Mouse (Mus musculus) right cerebral cortex, postnatal 4 days (tissue): ENCODE measurements around the gene Kdm5a.
A peak's percentile ranks its signal among the peaks of the same experiment; 100 is the strongest.

Source experiments
- DNase-seq: peaks from one replicate; pipeline ENCODE4 v3.0.0-alpha.2; 2022

The Kdm5a gene

GRCm38 (mm10) chr6:120363688-120364522, at the start of gene Kdm5a, which contains the start of gene Ccdc77:
Kdm5a (plus strand) TSS chr6:120364124.
Ccdc77 (minus strand) TSS chr6:120364374.
- peak; percentile 88 for DNase-seq

DNA sequence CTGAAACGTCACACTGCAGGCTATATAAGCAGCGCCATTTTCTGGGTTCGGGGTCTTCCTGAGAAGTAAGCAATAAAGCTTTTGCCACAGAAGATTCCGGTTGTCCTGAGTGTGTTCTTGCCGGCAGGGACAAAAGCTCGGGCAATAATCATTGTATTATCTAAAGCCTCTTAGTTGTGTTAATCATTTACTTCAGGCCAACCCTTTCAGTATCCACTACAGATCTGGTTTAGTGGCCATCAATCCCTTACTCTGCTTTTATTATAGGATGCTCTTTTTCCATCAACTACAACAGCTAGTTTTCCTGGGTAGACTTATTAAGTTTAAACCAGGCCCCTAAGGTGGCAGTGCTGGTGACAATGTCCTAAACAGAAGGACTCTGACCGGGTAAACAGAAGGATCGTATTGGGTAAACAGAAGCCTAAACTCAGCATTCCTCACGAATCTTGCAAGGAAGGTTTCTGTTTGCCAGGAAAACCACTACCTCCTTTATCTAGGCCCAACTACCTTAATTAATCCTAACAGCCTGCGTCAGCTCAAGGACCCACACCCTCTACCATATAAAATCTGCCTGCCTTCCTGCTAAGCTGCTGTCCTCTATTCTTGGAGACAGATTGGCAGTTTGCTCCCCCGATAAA, 45.5 kb upstream of the Kdm5a start:
- DNase-seq: no peak

DNA sequence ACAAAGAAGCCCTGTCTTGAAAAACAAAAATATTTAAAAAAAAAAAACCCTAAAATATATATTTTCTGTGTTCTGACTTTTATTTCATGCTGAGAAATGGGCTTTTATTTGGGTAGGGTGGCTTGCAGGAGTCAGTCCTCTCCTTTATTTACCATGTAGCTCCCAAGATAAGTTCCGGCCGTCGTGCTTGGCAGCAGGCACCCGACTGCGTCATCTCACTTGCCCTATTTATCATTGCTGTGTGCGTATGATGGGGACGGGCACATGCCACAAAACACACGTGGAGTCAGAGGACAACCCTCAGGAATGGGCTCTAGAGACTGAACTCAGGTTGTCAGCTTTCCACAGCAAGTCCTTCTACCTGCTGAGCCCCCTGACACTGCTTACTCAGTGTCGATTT, 44.8 kb upstream of the Kdm5a start:
- no peak for DNase-seq

GRCm38 (mm10) chr6:120320369-120320768, 43.6 kb upstream of the Kdm5a start:
- no peak for DNase-seq

DNA sequence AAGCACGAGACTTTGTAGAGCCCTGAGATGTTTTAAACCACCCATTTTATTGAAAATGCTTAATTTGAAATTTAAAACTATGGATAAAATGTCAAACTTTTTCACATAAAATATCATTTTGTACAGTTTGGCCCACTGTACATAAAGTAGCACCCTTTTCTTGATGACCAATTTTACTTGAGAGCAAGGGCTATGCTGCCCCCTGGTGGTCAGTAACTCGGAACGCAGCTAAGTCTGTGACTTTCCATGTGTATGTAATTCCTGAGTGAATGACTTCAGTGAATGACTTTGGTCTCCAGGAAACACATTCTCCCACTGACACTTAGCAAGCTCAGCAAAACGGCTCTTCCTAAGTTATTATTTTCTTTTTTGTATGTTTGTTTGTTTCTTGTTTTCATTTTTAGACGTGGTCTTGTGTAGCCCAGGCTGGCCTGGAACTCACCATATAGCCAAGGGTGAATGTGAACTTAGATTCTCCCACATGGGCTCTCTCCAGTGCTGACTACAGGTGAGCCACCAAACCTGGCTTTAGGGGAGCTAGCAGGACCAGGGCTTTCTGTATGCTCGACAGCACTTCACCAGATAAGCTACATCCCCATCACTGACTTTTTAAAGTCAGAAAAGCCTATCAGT, 39.5 kb upstream of the Kdm5a start:
- DNase-seq: peak; percentile 75

GRCm38 (mm10) chr6:120332351-120332750, 31.6 kb upstream of the Kdm5a start:
- DNase-seq: no peak

DNA sequence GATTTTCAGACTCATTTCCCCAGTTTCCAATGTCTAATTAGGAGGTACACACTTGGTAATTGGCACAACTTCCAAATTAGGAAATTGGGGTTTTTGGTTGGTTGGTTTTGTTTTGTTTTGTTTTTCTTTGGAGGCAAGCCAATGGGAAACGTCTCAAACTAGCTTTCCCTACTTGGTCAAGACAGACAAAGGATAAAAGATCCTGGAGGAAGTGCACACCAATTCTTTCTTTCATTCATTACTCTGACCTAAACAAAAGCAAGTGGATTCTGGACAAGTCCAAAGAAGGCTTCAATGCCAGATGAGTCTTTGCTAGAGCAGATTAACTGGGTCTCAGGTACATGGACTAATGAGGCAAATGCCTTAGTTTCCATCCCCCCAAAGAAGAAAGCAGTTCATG, 19.9 kb upstream of the Kdm5a start:
- DNase-seq: no peak

DNA sequence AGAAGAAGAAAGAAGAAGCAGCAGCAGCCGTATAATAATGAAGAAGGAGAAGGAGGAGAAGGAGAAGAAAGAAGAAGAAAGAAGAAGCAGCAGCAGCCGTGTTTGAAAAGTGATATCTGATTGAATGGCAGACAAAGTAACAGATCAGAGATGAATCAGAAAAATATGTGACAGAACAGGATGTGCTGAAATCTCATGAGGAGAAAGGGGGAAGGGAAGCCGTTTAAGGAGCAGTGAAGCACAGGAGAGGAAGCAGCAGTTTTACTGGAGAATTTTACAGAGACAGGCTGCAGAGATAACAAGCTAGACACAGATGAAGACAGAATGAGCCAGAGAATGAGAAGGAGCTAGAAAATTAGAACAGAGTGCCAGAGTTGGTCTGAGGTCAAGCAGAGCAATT, 14.9 kb upstream of the Kdm5a start:
- DNase-seq: no peak

GRCm38 (mm10) chr6:120356478-120356877, 7.4 kb upstream of the Kdm5a start:
- DNase-seq: no peak

GRCm38 (mm10) chr6:120356951-120357945, 6.7 kb upstream of the Kdm5a start:
- peak; percentile 68 for DNase-seq

GRCm38 (mm10) chr6:120362124-120362523, 1.8 kb upstream of the Kdm5a start:
- DNase-seq: no peak

GRCm38 (mm10) chr6:120362774-120363687, 893 bp upstream of the Kdm5a start:
- no peak for DNase-seq

DNA sequence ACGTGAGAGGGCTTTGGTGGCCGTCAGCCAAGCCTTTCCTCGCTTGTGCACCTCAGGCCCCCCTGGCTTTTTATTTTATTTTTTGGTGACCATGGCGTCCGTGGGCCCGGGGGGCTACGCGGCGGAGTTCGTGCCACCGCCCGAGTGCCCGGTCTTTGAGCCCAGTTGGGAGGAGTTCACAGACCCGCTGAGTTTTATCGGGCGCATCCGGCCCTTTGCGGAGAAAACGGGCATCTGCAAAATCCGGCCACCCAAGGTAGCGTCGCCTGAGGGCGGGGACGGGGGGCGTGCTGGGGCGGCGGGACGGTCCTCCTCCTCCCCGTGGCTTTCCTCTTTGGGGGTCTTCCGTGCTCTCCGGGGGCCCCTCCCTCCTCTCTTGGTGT, 590 bp downstream of the Kdm5a start:
- DNase-seq: no peak

GRCm38 (mm10) chr6:120365051-120365450, 1.1 kb downstream of the Kdm5a start:
- DNase-seq: no peak

DNA sequence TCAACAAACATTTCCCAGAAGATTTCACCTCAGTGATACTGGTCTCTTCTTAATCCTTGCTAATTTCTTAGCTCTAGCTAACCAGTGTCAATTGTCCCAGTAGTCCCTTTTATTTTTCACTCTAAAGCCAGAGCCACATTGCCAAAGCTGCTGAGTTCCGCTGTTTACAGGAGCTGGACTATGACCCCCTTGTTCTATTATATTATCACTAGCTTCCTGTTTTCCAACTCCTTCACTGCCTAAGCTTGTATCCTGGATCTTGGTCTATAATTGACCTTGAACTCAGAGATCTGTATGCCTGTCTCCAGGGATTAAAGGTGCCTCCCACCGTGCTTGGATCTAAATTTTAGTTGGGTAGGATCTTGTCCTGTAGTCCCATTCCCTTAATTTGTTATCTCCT, 12.8 kb downstream of the Kdm5a start:
- no peak for DNase-seq

DNA sequence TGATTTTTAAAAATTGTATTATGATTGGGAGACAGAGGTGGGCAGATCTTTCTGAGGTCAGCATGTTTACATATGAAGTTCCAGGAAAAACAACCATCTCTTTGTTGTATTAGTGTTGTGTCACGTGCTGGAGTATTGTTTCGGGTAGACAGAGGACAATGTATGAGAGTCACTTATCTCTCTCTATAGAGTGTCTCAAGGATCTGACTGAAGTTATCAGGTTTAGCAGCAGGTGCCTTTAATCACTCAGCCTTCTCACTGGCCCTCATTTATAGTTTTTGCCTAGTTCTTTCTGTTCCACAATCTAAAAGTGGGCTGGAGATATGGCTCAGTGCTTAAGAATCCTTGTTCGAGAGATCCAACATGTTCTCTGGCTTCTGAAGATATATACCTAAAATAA, 26.1 kb downstream of the Kdm5a start:
- no peak for DNase-seq

- no peak for DNase-seq
Measured at GRCm38 (mm10) chr6:120392811-120393210, 28.9 kb downstream of the Kdm5a start.

GRCm38 (mm10) chr6:120395622-120396345, 31.9 kb downstream of the Kdm5a start:
- no peak for DNase-seq

DNA sequence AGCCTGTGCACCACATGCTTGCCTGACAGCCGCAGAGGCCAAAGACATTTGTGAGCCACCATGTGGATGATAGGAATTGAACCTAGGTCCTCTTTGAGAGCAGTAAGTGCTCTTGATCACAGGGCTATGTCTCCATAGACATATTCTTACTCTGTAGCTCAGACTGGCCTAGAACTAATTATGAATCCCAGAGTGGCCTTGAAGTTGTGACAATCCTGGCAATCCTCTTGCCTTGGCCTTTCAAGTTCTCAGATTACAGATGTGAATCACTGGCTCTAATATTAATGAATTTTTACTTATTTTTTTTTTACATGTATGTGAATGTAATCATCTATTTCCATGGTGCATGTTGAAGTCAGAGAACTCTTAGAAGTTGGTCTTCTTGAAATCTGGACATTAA, 40.0 kb downstream of the Kdm5a start:
- DNase-seq: no peak

GRCm38 (mm10) chr6:120438161-120438560, 74.2 kb downstream of the Kdm5a start:
- DNase-seq: no peak
